8 mouse cellular contexts compared by ENCODE assay signal in genomic region chr8:108699454-108700345, GRCm38 (mm10).
A peak's percentile ranks its signal among the peaks of the same experiment; 100 is the strongest.
DNase-seq lines count a peak whose midpoint lies in the region; ATAC-seq and TF ChIP-seq lines count a peak whose summit lies in the region.

No protein-coding gene starts in this region.

- H3K4me3 ChIP-seq in heart, embryonic 10.5 days = peak overlapping the region; percentile 48
- peak overlapping the region; percentile 25 to 37; a peak in 3 of 4 replicates for H3K4me3 ChIP-seq in ES-E14 (ENCODE audit: insufficient read depth in 1 of 2, low read depth in 1 of 2, low read length in 2 of 2, poor library complexity in 1 of 2, severe bottlenecking in 1 of 2)
- H3K4me3 ChIP-seq in forebrain, embryonic 16.5 days (replicated peaks; ENCODE audit: low read length) = no peak overlapping the region; the same call in 1 of the 2 replicates
- peak overlapping the region; percentile 24 for H3K4me3 ChIP-seq in midbrain, embryonic 11.5 days (ENCODE audit: low read depth, low read length)

- no peak for DNase-seq in heart, embryonic 10.5 days (ENCODE audit: low spot score)
- no peak for DNase-seq in heart, postnatal 4 days
- no peak for DNase-seq in ES-E14 (ENCODE audit: low read depth, low spot score)
- peak; percentile 94 for DNase-seq in midbrain, embryonic 11.5 days (ENCODE audit: low spot score, missing footprints)
- no peak for DNase-seq in layer of hippocampus, adult 8-10 months (ENCODE audit: low spot score in 2 of 2)
- DNase-seq in cerebellum, adult 18-20 months = no peak

- H3K36me3 ChIP-seq in heart, embryonic 10.5 days = no peaks in the 10 kb centered on the region
- no peaks in the 10 kb centered on the region; the same call in 1 of the 2 replicates for H3K36me3 ChIP-seq in ES-E14 (ENCODE audit: control insufficient read depth, insufficient read depth, low read length, poor library complexity, severe bottlenecking)
- no peaks in the 10 kb centered on the region for H3K36me3 ChIP-seq in forebrain, embryonic 16.5 days (ENCODE audit: control insufficient read depth, insufficient read depth)
- no peaks in the 10 kb centered on the region for H3K36me3 ChIP-seq in midbrain, embryonic 11.5 days (ENCODE audit: control insufficient read depth, insufficient read depth, low read length)

- peaks cover 58% of the 10 kb centered on the region for H3K27me3 ChIP-seq in heart, embryonic 10.5 days (ENCODE audit: insufficient read depth, poor library complexity, severe bottlenecking)
- H3K27me3 ChIP-seq in forebrain, embryonic 16.5 days (replicated peaks; ENCODE audit: control insufficient read depth, insufficient read depth, low read length) = peaks cover 47% of the 10 kb centered on the region
- peaks cover 37% of the 10 kb centered on the region for H3K27me3 ChIP-seq in midbrain, embryonic 11.5 days (ENCODE audit: control insufficient read depth, insufficient read depth, low read length)

- no peaks in the 10 kb centered on the region for H3K9me3 ChIP-seq in heart, embryonic 10.5 days
- H3K9me3 ChIP-seq in ES-E14 (ENCODE audit: control insufficient read depth, insufficient read depth, low read depth, low read length) = no peaks in the 10 kb centered on the region
- no peaks in the 10 kb centered on the region for H3K9me3 ChIP-seq in forebrain, embryonic 16.5 days (ENCODE audit: control insufficient read depth, low read length)
- H3K9me3 ChIP-seq in midbrain, embryonic 11.5 days (ENCODE audit: control insufficient read depth, low read length) = no peaks in the 10 kb centered on the region

- H3K9ac ChIP-seq in ES-E14 (ENCODE audit: insufficient read depth, low read depth, low read length, poor library complexity, severe bottlenecking) = no peak overlapping the region
- 0 out of 2 replicates have a peak overlapping the region, but pooled peaks have one; percentile 23 for H3K9ac ChIP-seq in forebrain, embryonic 16.5 days (replicated peaks; ENCODE audit: low read depth, low read length)
- peak overlapping the region; percentile 46 for H3K9ac ChIP-seq in midbrain, embryonic 11.5 days (ENCODE audit: low read length)

- H3K27ac ChIP-seq in heart, embryonic 10.5 days = 0 out of 2 replicates have a peak overlapping the region, but pooled peaks have one; percentile 1
- no peak overlapping the region for H3K27ac ChIP-seq in ES-E14 (ENCODE audit: insufficient read depth, low read depth, low read length, poor library complexity, severe bottlenecking)
- H3K27ac ChIP-seq in forebrain, embryonic 16.5 days (ENCODE audit: low read length) = no peak overlapping the region
- H3K27ac ChIP-seq in midbrain, embryonic 11.5 days (ENCODE audit: low read depth, low read length) = no peak overlapping the region; the same call in 1 of the 2 replicates

- WGBS in heart, embryonic 10.5 days = 1% methylated on average over 23 of the region's 23 CpGs
- WGBS in forebrain, embryonic 16.5 days = 2% methylated on average over 23 of the region's 23 CpGs
- 1% methylated on average over 23 of the region's 23 CpGs for WGBS in midbrain, embryonic 11.5 days

- ATAC-seq in forebrain, embryonic 16.5 days = no peak
- ATAC-seq in midbrain, embryonic 11.5 days (ENCODE audit: low FRiP score) = no peak
- no peak for ATAC-seq in monocyte, adult 5-6 weeks (replicated peaks; ENCODE audit: insufficient number of reproducible peaks, low FRiP score, low TSS enrichment, poor library complexity, severe bottlenecking)

- in situ Hi-C loops in ES-E14 (cut with MboI; ENCODE audit: low sequenced_read_pairs in 2 of 2, unreplicated experiment in 2 of 2) = no loop called here

- H3K4me1 ChIP-seq in heart, embryonic 10.5 days = peaks cover 41% of the 10 kb centered on the region
- H3K4me1 ChIP-seq in ES-E14 (ENCODE audit: control insufficient read depth in 2 of 2, insufficient read depth in 2 of 2, low read length in 2 of 2, poor library complexity in 1 of 2) = peaks cover 1 to 6% of the 10 kb centered on the region in 2 experiments; a peak in 1 of 4 replicates
- H3K4me1 ChIP-seq in forebrain, embryonic 16.5 days (replicated peaks; ENCODE audit: control insufficient read depth, insufficient read depth, low read length) = peaks cover 16% of the 10 kb centered on the region
- H3K4me1 ChIP-seq in midbrain, embryonic 11.5 days (ENCODE audit: control insufficient read depth, insufficient read depth, low read length) = peaks cover 67% of the 10 kb centered on the region

- peak overlapping the region; percentile 25 for H3K4me2 ChIP-seq in forebrain, embryonic 16.5 days (ENCODE audit: low read length)
- peak overlapping the region; percentile 53 for H3K4me2 ChIP-seq in midbrain, embryonic 11.5 days

TF ChIP-seq in ES-E14, 5 proteins besides CTCF, POLR2A, EP300 and RAD21:
- TF ChIP-seq ZC3H11A (IDR thresholded peaks at IDR 0.05; ENCODE audit: borderline replicate concordance, low read depth, low read length) = no peak
- no peak for TF ChIP-seq MAFK (IDR thresholded peaks at IDR 0.05; ENCODE audit: insufficient read depth, low read depth, low read length)
- no peak for TF ChIP-seq ZNF384 (IDR thresholded peaks at IDR 0.05; ENCODE audit: low read depth, low read length)
- no peak for TF ChIP-seq HCFC1 (IDR thresholded peaks at IDR 0.05; ENCODE audit: borderline replicate concordance, insufficient read depth, low read length)
- TF ChIP-seq CHD2 (IDR thresholded peaks at IDR 0.05; ENCODE audit: low read depth, low read length) = no peak
